Mouse (Mus musculus): ENCODE measurements around the gene Zfp990.
"Not testable (repeated sequence)": the region's sequence is repeated elsewhere in the genome, so short reads cannot be mapped to it uniquely, and the experiment has no call there.

The Zfp990 gene

DNA sequence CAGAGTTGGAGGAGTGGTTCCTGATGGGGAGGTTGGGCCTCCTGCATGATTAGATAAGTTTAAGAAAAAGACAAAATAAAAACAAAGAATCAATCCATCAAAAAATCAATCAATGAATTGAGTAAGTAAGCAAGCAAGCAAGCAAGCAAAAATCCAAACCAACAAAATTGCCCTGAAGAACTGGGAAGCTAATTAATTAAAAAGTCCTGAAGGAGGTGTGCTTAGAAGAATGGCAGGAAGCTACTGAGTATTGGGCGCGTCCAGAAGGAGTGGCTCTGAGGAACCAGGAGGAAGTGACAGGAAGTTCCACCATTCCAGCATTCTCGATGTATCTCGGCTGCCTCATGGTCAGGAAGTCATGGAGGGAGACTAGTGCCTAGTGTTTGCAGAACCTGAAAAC is at the start of gene Zfp990:
Gene Zfp990, plus strand, starts transcription at position 301 of the 400 bp plus-strand sequence.
- not testable (repeated sequence) for DNase-seq (ENCODE audit: extremely low read depth, low read depth, low spot score)

DNA sequence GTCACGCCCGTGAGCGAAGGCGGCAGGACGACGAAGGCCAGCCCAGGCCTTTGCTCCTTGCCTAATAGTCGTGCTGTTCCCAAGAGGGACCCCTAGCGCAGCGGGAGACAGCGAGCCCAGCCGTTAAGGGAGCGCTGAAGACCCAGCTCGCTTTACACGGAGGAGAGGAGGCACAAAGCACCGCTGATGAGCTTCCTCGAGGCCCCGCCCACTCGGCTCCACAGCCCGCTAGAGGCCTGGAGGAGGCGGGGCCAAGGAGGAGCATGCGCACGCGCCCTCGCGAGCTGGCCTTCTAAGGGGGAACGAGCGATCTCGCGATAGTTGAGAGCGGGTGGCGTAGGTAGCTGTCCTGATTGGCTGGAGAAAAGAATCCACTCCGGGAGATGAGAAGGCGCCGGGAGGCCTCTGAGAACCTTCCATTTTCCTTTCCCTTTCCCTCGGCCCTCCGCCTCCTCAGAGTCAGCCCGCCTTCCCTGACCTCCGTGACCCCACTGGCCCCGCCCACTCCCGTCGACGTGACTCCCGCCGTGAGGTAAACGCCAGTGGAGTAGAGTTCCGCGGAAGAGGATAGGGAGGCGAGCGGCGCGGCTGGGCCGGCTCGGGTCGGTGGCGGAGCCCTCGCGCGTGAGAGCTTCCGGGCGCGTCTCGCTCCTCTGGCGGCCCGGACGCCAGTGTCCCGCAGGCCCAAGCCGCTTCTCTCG is 46.9 kb upstream of the Zfp990 start:
- DNase-seq (ENCODE audit: extremely low read depth, low read depth, low spot score): not testable (repeated sequence)

DNA sequence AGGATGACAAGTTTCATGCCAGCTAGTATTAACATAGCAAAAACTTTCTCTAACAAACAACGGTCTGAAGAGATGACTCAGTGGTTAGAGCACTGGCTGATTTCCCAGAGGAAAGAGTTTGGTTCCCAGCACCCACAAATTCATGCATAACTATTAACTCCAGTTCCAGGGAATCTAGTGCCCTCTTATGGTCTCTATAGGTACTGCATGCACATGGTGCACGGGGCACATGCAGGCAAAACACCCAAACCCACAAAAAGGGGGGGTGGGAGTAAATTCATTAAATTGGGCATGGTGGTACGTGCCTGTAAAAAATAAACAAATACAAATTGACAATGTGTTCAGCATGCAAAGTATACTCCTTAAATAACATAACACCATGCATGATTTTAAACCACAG is 32.4 kb upstream of the Zfp990 start:
- DNase-seq (ENCODE audit: extremely low read depth, low read depth, low spot score): no peak

DNA sequence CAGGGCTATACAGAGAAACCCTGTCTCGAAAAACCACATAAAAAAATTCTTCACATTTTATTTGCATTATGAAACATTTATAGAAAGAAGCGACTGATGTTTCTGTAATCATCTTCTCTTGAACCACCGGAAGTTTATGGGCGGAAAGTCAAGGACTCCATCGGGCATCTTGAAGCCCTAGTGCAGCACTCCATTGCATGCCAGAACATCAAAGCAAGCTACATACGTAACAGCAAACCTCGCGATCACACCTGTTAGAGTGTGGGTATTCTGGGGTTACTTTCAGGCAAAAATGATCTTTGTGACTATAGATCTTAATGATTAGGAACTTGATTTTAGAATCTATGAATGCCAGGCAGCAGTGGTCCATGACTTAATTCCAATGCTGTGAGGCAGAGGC is 29.9 kb upstream of the Zfp990 start:
- DNase-seq (ENCODE audit: extremely low read depth, low read depth, low spot score): not testable (repeated sequence)

DNA sequence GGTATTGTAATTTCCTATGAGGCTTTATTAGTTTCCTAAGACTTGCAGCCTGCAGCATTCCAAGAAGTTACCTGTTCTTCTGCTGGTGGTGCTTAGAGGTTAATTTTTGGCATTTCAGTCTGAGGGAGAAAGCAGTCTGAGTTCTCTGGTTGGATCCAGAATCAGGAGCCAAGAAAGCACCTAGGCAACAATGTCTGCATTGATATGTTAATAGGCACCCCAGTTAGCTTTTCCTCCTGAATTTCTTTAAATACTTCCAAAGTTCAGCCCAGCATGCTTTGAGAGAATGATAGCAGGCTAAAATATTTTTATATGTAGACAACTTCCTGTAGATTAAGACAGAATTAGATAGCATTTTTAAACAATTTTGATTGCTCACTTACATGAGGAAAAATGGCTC is 21.2 kb upstream of the Zfp990 start:
- DNase-seq (ENCODE audit: extremely low read depth, low read depth, low spot score): no peak

DNA sequence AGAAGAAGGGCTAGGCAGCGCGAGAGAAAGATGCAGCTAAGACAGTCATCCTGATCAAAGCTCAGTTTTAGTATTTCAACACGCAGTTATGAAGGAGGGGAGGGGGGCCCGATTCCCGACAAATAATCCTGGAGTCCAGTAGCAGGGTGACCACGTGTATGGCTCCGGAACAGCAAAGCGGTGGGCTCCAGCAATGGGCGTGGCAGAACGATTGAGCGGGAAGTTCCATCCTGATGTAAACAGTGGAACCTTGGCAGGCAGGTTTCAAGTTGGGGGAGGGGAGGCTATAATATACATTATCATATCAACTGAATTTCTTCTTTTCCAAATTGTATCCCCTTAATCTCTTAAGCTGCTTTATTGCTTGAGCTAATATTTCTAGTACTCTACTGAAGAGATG is 18.4 kb upstream of the Zfp990 start:
- DNase-seq (ENCODE audit: extremely low read depth, low read depth, low spot score): no peak

DNA sequence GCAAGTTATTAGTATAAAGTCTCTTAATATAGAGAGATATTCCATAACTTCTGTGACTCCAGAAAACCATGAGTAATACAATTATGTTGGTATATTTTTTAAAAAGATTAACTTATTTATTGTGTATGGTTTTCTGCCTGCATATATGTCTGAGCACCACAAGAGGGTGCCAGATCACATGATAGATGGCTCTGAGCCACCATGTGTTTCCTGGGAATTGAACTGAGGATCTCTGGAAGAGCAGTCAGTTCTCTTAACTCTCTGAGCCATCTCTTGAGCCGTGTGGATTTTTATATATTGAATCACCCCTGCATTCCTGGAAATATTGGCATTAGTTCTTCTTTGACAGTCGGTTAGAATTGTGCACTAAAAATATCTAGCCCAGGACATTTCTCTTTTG is 17.2 kb upstream of the Zfp990 start:
- not testable (repeated sequence) for DNase-seq (ENCODE audit: extremely low read depth, low read depth, low spot score)

DNA sequence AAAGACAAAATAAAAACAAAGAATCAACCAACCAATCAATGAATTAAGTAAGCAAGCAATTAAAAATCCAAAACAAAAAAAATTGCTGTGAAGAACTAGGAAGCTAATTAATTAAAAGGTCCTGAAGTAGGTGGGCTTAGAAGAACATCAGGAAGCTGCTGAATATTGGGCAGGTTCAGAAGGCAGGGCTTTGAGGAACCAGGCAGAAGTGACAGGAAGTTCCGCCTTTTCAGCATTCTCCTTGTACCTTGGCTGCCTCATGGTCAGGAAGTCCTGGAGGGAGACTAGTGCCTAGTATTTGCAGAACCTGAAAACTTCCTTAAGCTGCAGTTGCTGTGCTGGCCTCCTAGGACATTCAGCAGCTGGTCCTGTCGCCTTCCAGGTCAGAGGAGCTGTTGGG is 4.1 kb downstream of the Zfp990 start:
- DNase-seq (ENCODE audit: extremely low read depth, low read depth, low spot score): not testable (repeated sequence)

DNA sequence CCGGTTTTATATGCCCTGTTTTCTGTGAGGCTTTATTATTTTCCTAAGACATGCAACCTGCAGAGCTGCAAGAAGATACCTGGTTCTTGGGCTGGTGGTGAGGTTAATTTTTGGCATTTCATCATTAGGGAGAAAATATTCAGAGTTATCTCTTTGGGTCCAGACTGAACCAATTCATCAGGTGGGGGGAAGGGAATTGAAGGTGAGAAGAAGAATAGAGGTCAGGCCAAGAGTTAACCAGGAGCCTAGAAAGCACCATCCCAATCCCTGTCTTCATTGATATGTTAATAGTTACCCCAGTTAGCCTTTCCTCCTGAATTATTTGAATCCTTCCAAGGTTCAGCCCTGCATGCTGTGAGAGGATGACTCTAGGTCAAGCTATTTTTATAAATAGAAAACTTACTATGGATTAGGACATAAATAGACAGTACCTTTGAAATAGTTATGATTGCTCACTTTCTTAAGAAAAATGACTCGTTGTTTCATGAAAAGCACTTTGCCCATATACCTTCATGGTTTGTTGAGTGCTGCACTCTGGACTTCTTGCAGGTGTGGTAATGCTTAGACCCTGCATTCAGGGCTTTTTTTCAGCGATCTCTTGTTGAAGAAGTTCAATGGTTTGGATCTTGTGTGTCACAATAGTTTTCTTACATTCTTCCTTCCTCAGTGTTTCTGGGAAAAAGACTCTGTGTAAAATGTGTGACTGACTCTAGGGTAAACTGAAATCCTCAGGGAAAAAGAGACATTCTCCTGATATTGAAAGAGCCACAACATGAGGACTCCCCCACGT is 5.4 kb downstream of the Zfp990 start:
- not testable (repeated sequence) for DNase-seq (ENCODE audit: extremely low read depth, low read depth, low spot score)

DNA sequence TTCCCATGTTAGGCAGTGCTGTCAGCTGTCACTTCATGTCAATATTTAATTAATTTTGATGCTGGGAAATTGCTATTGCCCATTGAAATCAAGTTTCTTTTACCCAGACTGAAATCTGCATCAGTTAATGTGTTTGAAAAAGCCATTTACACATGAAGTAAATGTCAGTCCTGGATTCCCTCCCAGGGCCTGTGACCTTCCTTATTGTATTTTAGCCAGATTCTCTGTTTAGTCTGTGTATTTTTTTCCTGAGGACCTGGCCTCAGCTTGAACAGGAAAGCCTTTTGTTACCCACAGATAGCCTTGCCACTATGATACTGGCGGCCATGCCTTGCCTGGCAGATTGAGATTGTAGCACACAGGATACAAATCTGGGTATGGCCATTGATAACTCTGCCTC is 6.8 kb downstream of the Zfp990 start:
- DNase-seq (ENCODE audit: extremely low read depth, low read depth, low spot score): not testable (repeated sequence)

DNA sequence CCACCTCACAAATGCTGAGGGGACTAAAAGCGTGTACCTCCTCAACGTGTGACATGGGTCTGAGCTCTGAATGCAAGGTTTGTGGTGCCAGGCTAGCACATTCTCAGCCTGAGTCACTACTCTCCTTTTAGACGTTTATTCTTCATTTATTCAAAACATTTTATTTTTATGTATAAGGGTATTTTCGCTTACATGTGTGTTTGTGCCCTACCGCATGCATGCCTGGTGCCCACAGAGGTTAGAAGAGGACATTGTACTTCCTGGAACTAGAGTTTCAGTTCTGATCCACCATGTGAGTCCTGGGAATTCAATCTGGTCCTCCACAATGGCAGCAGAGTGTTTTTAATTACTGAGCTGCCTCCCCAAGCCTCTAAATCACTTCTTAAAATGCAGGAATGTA is 33.3 kb downstream of the Zfp990 start:
- DNase-seq (ENCODE audit: extremely low read depth, low read depth, low spot score): not testable (repeated sequence)

DNA sequence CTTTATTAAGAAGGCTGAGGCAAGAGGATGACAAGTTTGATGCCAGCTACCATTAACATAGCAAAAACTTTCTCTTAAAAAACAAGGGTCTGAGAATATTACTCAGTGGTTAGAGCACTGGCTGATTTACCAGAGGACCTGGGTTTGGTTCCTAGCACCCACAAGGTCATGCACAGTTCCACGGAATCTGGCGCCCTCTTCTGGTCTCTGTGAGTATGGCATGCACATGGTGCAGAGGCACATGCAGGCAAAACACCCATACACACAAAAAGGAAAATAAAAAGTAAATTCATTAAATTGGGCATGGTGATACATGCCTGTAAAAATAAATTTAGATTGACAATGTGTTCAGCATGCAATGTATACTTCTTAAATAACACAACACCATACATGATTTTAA is 34.5 kb downstream of the Zfp990 start:
- DNase-seq (ENCODE audit: extremely low read depth, low read depth, low spot score): not testable (repeated sequence)

DNA sequence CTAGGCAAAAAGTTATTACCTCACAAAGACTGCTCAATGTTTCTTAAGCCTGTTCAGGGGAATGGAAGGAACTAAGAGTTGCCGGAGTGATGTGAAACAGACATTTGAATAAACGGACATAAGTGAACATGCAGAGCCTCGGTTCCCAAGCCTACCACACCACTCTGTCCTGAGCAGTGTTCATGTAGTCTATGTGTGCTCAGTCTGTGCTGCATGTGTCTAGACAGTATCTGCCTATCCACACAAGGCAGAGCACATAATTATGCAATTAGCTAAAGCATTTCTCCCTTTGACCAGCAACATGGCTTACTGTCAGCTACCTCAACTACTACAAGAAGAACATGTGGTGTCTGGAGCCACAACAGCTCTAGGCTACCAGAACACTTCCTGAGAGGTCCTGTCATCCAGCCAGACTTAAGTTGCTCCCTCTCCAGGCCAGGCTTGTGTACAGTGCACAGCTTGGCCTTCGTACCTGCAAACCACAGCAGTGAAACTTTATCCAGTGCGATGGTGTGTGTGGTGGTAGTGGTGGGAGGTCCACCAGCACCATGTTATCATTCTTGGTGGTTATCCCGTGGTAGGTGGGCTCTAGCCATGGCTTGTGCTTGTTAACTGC is 35.3 kb downstream of the Zfp990 start:
- not testable (repeated sequence) for DNase-seq (ENCODE audit: extremely low read depth, low read depth, low spot score)

DNA sequence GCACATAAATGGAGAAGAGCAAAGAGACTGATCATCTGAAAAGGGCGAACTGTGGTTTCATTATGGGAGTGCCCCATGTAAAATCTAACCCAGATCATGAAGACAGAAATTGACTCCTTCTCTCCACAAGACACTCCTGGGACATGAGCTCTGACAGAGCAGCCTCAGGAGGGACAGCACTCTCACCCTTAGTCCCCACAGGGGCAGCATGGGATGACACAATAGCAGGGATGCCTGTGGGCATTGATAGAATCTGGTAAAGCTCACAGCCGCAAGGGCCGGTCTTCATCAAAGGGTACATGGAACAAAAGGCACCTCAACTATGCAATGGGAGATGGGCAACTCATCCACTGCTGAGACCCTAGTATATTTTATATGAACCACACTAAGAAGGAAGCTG is 35.9 kb downstream of the Zfp990 start:
- DNase-seq (ENCODE audit: extremely low read depth, low read depth, low spot score): not testable (repeated sequence)

DNA sequence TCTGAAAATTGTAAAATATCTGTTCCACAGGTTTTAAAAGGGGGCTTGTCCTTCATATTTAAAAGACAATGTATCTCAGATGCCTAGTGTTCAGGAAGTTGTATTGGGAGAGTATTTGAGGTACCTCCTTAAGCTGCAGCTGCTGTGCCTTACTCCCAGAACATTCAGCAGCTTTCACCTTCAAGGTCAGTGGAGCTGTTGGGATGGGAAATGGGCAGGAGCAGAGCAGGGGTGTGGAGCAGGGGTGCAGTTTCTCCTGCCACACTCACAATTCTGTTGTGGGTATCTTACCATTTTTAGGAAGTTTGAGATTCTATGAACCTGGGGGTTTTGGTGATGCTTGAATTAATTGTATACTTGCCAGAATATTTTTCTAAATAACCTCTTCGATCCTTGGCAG is 46.1 kb downstream of the Zfp990 start:
- DNase-seq (ENCODE audit: extremely low read depth, low read depth, low spot score): no peak

DNA sequence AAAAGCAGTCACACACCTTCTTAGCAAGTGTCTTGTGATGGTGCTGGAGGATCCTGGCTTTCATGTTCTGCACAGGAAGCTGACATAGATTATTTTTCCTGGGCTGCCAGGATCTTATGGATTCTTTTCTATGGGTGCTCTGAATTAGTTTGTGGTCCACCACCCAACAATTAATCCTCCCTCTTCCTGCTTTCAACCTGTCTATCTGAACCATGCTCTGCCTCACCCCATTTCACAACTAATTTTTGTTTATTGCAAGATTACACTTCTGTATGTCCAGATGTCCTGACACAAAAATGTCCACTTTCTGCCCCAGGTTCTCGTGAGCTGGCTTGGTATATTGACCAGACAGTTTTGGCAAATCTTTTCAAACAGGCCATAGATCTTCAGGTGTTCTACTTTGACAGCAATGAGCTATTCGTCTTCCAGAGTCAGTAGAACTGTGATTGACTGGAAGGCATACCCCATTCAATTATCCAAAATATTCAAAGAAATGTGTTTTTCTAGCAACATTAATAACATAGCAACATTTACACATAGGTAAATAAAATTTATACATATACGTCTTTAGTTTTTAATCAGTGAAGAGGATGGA is 49.0 kb downstream of the Zfp990 start:
- no peak for DNase-seq (ENCODE audit: extremely low read depth, low read depth, low spot score)

DNA sequence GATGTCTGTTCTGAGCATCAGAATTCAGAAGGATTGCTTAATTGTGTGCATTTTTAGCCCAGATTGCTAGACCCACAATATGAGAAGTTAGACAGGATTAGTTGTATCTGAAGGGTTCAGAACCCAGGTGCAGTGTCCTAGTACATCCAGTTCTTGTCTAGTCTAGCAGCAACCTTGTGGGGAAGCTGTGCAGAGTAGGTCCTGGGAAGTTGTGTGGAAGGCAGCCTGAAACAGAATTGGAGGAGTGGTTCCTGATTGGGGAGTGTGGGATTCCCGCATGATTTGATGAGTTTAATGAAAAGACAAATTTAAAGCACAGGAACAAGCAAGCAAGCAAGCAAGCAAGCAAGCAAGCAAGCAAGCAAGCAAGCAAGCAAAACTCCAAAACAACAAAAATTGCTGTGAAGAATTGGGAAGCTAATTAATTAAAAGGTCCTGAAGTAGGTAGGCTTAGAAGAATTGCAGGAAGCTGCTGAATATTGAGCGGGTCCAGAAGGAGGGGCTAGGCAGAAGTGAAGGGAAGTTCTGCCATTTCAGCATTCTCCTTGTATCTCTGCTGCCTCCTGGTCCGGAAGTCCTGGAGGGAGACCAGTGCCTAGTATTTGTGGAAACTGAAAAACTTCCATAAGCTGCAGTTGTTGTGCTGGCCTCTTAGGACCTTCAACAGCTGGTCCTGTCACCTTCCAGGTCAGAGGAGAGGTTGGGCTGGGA is 53.7 kb downstream of the Zfp990 start:
- no peak for DNase-seq (ENCODE audit: extremely low read depth, low read depth, low spot score)

DNA sequence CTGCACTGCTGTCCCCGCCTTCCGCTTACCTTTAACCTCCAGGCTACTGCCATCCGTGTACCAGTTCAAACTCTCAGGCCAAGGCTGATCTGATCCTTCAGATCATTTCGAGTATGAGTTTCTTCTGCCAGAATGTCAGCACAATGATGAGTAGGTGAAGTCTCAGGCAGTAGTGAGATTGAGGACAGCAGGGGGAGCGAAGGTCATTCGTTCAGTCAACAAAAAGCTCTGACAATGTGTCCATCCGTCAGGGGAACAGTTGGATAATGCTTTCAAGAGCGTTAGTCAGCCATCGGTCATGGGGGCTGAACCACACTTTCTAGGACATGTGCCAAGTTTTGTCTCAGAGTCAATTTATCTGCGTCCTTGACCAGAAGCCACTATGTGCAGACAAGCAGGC is 59.9 kb downstream of the Zfp990 start:
- DNase-seq (ENCODE audit: extremely low read depth, low read depth, low spot score): not testable (repeated sequence)

DNA sequence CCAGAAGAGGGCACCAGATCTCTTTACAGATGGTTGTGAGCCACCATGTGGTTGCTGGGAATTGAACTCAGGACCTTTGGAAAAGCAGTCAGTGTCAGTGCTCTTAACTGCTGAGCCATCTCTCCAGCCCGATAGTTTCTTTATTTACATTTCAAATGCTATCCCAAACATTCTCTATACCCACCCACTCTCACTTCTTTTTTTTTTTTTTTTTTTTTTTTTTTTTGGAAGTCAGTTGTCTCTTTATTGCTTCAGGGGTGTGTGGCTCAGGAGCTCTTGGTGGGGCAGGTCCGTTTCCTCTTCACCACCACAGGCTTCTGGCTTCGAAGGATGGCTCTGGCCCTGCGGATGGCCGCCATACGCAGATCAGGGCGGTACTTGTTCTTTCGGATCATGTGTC is 66.1 kb downstream of the Zfp990 start:
- not testable (repeated sequence) for DNase-seq (ENCODE audit: extremely low read depth, low read depth, low spot score)

DNA sequence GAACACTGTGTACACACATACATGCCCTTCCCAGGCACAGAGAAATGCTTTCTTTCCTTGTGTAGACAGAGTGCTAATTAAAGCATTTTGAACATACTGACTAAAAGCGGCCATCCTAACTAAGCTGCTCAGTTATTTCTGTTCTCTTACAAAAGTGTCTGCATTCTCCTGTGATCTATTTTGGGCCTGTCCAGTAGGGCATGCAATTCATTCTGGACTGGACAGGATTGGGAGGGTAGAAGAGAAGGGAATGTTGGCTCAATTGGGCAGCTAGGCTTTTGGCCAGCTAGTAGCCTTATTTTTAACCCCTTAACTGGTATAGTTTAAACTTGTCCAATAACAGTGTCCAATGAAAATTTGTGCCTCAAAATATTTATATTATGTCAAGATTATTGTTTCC is 69.8 kb downstream of the Zfp990 start:
- not testable (repeated sequence) for DNase-seq (ENCODE audit: extremely low read depth, low read depth, low spot score)

DNA sequence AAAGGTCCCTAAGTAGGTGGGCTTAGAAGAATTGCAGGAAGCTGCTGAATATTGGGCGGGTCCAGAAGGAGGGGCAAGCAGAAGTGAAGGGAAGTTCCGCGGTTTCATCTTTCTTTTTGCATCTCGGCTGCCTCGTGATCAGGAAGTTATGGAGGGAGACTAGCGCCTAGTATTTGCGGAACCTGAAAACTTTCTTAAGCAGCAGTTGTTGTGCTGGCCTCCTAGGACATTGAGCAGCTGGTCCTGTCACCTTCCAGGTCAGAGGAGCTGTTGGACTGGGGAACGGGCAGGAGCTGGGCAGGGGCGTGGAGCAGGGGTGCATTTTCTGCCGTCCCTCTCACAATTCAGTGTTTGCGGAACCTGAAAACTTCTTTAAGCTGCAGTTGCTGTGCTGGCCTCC is 74.5 kb downstream of the Zfp990 start, which contains the start of gene Gm13212:
Gene Gm13212, plus strand, starts transcription at position 89 of the 400 bp plus-strand sequence.
- not testable (repeated sequence) for DNase-seq (ENCODE audit: extremely low read depth, low read depth, low spot score)
